Mouse (Mus musculus) lung, postnatal 0 days (tissue): Measurements from ENCODE around the gene D5Ertd579e. TPM values are rescaled to one million over a fixed set of nuclear protein-coding genes. Genes with fewer than 3 reads are reported as not detected.

Experiments
- ATAC-seq: fragments of 200-750 bp; cut with Nextera tagmentation; 2 replicates; pipeline ENCODE4 v1.8.0; 2017; ENCODE audit warnings: moderate library complexity
- DNase-seq: peaks from one replicate; pipeline ENCODE4 v3.0.0-alpha.2; 2016; ENCODE audit warnings: low spot score
- H3K27ac ChIP-seq: fragments of 300-500 bp; sonication (generic); 2 replicates; pipeline ENCODE4 v1.5.1; 2014; ENCODE audit warnings: antibody characterized with exemption, mild to moderate bottlenecking, low read length, mixed read lengths
- H3K27me3 ChIP-seq: fragments of 300-500 bp; sonication (generic); replicated peaks from 2 replicates; pipeline ENCODE4 v1.6.1; 2014; ENCODE audit warnings: low read length, mixed read lengths; ENCODE audit not compliant: insufficient read depth
- H3K36me3 ChIP-seq: fragments of 300-500 bp; sonication (generic); 2 replicates; pipeline ENCODE4 v1.6.1; 2014; ENCODE audit warnings: low read length, mixed read lengths; ENCODE audit not compliant: insufficient read depth
- H3K4me1 ChIP-seq: fragments of 300-500 bp; sonication (generic); 2 replicates; pipeline ENCODE4 v1.6.1; 2014; ENCODE audit warnings: antibody characterized with exemption, low read depth, low read length, mixed read lengths; ENCODE audit not compliant: insufficient read depth
- H3K4me2 ChIP-seq: fragments of 300-500 bp; sonication (generic); replicated peaks from 2 replicates; pipeline ENCODE4 v1.6.1; 2014; ENCODE audit warnings: low read depth, mild to moderate bottlenecking, low read length, moderate library complexity, mixed read lengths
- H3K4me3 ChIP-seq: fragments of 300-500 bp; sonication (generic); 2 replicates; pipeline ENCODE4 v1.5.1; 2014; ENCODE audit warnings: low read depth, low read length
- H3K9ac ChIP-seq: fragments of 300-500 bp; sonication (generic); replicated peaks from 2 replicates; pipeline ENCODE4 v1.6.1; 2014; ENCODE audit warnings: low read depth, mild to moderate bottlenecking
- H3K9me3 ChIP-seq: fragments of 300-500 bp; sonication (generic); 2 replicates; pipeline ENCODE4 v1.6.1; 2016; ENCODE audit warnings: low read length, mixed read lengths
- CTCF ChIP-seq: IDR thresholded peaks from 2 replicates; pipeline ENCODE4 v1.5.1; 2016; ENCODE audit warnings: antibody characterized with exemption, mild to moderate bottlenecking
- EP300 ChIP-seq: IDR thresholded peaks from 2 replicates; pipeline ENCODE4 v1.6.1; 2016; ENCODE audit warnings: antibody characterized with exemption, mild to moderate bottlenecking, control low read depth
- WGBS: fragments of 180-500 bp; shearing (Covaris S2); extraction: QIAGEN DNeasy Blood & Tissue Kit; methylation state at CpG from one replicate; pipeline ENCODE4 v1.1.7; 2014; 5-methylcytosine and 5-hydroxymethylcytosine counted together
- polyA plus RNA-seq: library from polyadenylated mRNA; unstranded; fragments of >200 nt; fragmentation: Nextera tagmentation; extraction: Ambion mirVana; gene quantifications from 2 replicates; pipeline ENCODE4 v1.2.1, GENCODE M21; 2015

The D5Ertd579e gene
- polyA plus RNA-seq, 1 experiment from 2014 or later: 14.6 TPM

DNA sequence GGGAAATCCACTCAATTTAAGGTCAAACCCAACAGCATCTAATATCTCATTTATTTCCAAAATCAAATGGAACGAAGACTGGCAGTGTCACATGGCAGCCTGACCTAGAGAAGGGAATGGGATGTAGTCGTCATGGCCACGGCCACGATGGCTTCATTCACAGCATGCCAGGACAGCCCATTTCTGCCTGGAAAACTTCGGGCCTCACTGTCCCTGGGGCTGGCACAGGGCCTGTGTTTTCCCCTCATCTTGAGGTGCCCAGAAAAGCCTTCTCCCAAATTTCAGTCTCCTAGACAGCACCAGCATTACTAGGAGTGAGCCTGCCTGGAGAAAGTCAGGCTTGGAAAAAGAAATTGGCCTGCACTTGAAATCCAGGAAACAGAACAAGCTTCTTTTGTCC is 9.6 kb upstream of the D5Ertd579e start:
- no peak for TF ChIP-seq EP300

DNA sequence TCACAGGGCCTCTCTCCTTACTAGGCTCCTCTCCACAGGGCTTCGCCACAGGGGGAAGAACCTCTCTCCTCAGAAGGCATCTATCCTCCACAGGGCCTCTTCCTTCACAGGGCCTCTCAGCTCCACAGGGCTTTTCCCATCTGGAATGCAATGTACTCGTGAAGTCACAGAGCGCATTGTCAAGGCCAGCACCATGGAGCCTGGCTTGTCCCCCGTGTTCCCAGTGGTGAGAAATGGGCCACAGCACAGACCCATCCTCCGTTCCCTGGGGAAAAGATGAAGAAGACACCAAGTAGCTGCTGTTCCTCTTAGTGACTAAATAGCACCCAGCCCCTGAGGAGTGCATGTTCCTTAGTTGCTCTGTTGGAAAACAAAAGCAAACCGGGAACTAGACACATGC is 8.9 kb upstream of the D5Ertd579e start:
- H3K4me1 ChIP-seq: no peaks in the 10 kb centered on the region
- no peak overlapping the region for H3K27ac ChIP-seq
- H3K4me3 ChIP-seq: no peak overlapping the region
- H3K36me3 ChIP-seq: no peaks in the 10 kb centered on the region
- DNase-seq (no peak), ATAC-seq (no peak)
- no peaks in the 10 kb centered on the region for H3K27me3 ChIP-seq
- TF ChIP-seq EP300: no peak
- TF ChIP-seq CTCF: no peak
- WGBS: 77% methylated on average over 6 of the region's 6 CpGs
- no peak overlapping the region for H3K4me2 ChIP-seq
- no peak overlapping the region for H3K9ac ChIP-seq
- no peaks in the 10 kb centered on the region for H3K9me3 ChIP-seq

More for the DNA sequence above, 9.6 kb upstream of the D5Ertd579e start:
- H3K4me1 ChIP-seq: no peaks in the 10 kb centered on the region
- no peak for DNase-seq
- H3K27me3 ChIP-seq: no peaks in the 10 kb centered on the region
- WGBS: 74% methylated on average over 5 of the region's 5 CpGs
- no peak overlapping the region for H3K27ac ChIP-seq
- H3K4me2 ChIP-seq: no peak overlapping the region
- H3K36me3 ChIP-seq: no peaks in the 10 kb centered on the region
- no peaks in the 10 kb centered on the region for H3K9me3 ChIP-seq
- no peak for ATAC-seq
- no peak overlapping the region for H3K9ac ChIP-seq
- H3K4me3 ChIP-seq: no peak overlapping the region

DNA sequence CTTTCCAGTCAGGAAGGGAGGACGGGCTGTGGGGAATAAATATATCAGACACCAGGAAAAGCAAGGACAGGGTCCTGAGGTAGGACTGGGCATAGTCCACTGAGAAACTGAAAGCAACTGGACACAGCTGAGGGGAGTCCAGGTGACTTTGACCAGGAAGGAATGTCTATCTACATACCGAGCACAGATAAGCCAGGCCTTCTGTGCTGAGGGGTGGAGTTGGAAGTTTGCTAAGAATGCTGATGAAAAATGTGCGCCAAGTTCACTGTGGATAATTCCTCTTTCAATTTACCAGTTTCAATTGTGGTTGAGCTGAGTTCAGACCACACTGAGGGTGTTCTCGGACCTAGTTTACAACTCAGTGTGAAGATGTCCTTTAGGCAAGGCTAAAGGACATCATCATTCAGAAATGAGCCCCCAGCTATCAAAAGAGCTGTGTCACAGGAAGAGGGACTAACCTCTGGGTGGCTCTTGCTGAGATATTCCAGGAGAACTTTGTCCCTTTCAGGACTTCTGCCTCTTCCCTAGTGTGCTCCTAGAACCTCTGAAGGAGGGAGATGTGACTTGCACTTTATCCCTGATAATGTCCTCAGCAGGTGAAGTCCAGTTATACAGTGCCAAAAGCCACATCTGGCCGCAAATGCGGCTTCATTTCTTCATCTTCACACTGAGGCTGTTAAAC is 5.3 kb upstream of the D5Ertd579e start:
- ATAC-seq (peak; percentile 37; the same call in 1 of the 2 replicates), DNase-seq (peak; percentile 39)
- no peaks in the 10 kb centered on the region for H3K36me3 ChIP-seq
- WGBS: 54% methylated on average over 6 of the region's 6 CpGs
- no peak overlapping the region for H3K9ac ChIP-seq
- H3K4me3 ChIP-seq: no peak overlapping the region
- no peaks in the 10 kb centered on the region for H3K9me3 ChIP-seq
- H3K27ac ChIP-seq: no peak overlapping the region
- TF ChIP-seq EP300 (peak; percentile 56), CTCF (no peak)
- H3K4me2 ChIP-seq: no peak overlapping the region
- H3K4me1 ChIP-seq: no peaks in the 10 kb centered on the region
- H3K27me3 ChIP-seq: no peaks in the 10 kb centered on the region

DNA sequence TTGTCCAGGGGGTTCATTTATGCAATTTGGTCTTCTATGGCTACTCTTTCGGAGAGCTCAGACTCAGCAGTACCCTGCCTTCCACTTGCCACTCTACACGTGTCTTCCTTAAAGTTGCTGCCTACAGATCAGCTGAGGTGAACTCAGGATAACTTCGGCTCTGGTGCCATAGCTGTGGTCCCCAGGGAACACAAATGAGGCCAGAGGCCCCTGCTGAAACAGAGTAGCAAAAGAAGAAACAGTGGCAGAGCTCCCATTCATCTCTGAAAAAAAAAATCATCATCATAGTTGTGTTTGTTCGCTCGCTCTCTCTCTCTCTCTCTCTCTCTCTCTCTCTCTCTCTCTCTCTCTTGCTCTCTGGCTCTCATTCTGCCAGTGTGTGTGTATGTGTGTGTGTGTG is 2.9 kb upstream of the D5Ertd579e start:
- no peak for ATAC-seq
- TF ChIP-seq CTCF: no peak
- no peak for TF ChIP-seq EP300
- H3K27me3 ChIP-seq: no peaks in the 10 kb centered on the region

DNA sequence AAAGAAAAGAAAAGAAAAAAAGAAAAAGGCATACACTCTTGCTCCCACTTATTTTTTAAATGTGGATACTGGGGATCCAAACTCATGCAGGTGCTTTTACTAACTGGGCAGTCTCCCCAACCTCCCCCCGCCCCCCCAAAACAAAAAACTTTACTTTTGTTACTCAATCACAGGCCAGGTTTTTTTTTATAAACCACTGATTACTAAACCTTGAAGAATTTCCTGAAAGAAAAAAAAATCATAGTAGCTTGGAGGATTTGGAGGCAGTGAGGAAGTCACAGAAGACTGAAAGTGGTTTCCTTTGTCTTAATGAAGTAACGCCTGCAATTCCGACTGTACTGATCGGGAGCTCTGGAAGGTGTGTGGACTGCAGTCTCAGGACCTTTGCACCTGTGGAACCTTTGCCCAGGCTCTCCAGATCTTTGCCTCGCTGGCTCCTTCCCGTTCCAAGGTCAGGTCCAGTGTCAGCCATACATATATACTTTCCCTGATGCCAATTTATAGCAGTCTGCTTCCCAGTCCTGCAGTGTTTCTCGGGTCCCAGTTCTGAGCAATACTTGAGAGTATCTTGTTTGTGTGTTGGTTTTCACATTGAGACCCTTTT is 2.3 kb upstream of the D5Ertd579e start:
- H3K36me3 ChIP-seq: no peaks in the 10 kb centered on the region

More for the DNA sequence above, 2.9 kb upstream of the D5Ertd579e start:
- WGBS: 72% methylated on average over 5 of the region's 5 CpGs
- no peak overlapping the region for H3K9ac ChIP-seq
- H3K4me1 ChIP-seq: no peaks in the 10 kb centered on the region
- no peak overlapping the region for H3K4me2 ChIP-seq
- H3K36me3 ChIP-seq: no peaks in the 10 kb centered on the region
- H3K4me3 ChIP-seq: no peak overlapping the region
- no peaks in the 10 kb centered on the region for H3K9me3 ChIP-seq
- no peak overlapping the region for H3K27ac ChIP-seq
- DNase-seq: no peak

DNA sequence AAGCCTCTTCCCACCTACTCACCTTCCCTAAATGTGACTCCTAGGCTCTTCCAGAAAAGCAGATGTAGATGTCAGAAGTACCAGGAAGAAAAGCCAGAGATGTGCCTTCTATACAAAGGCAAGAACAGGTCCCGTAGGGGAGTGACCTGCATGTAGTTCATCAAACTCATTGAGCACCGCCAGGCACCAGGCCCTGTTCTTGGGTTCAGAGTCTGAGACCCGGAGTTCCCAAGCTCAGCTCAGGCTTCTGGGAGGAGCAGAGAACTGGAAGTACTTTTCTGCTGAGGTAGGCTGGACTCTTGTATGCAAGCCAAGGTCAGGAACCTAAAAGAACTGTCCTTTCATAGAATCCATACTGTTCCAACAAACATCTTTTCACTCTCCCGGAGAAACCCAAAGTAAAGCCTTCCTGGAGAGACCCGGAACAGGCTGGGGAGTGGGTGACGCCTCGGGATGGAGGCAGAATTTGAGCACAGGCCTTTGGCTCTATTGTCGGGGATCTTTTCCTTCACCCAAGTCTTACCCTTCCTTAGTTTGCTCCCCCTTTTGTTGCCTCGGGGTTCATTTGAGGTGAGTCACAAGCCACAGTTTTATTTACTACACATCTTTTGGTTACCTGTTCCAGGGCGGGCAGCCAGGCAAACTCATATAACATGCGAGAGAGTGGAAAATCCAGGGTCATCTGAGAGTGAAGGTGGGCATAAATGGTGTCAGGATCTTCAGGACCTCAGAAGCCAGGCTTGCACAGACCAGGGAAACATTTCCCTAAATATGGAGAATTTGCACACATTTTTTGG is 878 bp upstream of the D5Ertd579e start:
- no peaks in the 10 kb centered on the region for H3K27me3 ChIP-seq
- no peak overlapping the region for H3K9ac ChIP-seq
- TF ChIP-seq CTCF (no peak), EP300 (no peak)
- peak overlapping the region; percentile 76; the same call in 1 of the 2 replicates for H3K4me2 ChIP-seq
- H3K4me1 ChIP-seq: no peaks in the 10 kb centered on the region
- H3K9me3 ChIP-seq: no peaks in the 10 kb centered on the region
- H3K27ac ChIP-seq: no peak overlapping the region
- 68% methylated on average over 11 of the region's 11 CpGs for WGBS
- no peak overlapping the region for H3K4me3 ChIP-seq
- H3K36me3 ChIP-seq: no peaks in the 10 kb centered on the region
- ATAC-seq (no peak), DNase-seq (no peak)

More for the DNA sequence above, 2.3 kb upstream of the D5Ertd579e start:
- Histone ChIP-seq H3K27me3 (no peaks in the 10 kb centered on the region), H3K27ac (no peak overlapping the region), H3K4me2 (no peak overlapping the region), H3K4me3 (no peak overlapping the region), H3K4me1 (no peaks in the 10 kb centered on the region), H3K9me3 (no peaks in the 10 kb centered on the region), H3K9ac (no peak overlapping the region)
- ATAC-seq: no peak
- WGBS: 53% methylated on average over 7 of the region's 7 CpGs
- TF ChIP-seq EP300 (no peak), CTCF (no peak)
- DNase-seq: no peak
